Mouse (Mus musculus): Measurements from ENCODE around the gene Bad.
A peak's percentile ranks its signal among the peaks of the same experiment; 100 is the strongest.

Gene Bad

GRCm38 (mm10) chr19:6914540-6914939, 27.1 kb upstream of the Bad start:
- no peak for DNase-seq (ENCODE audit: inconsistent ontology term)

- no peak for DNase-seq (ENCODE audit: inconsistent ontology term)
Observed at GRCm38 (mm10) chr19:6915276-6915675, 26.4 kb upstream of the Bad start.

- no peak for DNase-seq (ENCODE audit: inconsistent ontology term)
Observed at GRCm38 (mm10) chr19:6916496-6916895, 25.2 kb upstream of the Bad start.

GRCm38 (mm10) chr19:6918321-6918720, 23.3 kb upstream of the Bad start:
- no peak for DNase-seq (ENCODE audit: inconsistent ontology term)

GRCm38 (mm10) chr19:6919431-6919830, 22.2 kb upstream of the Bad start:
- no peak for DNase-seq (ENCODE audit: inconsistent ontology term)

- DNase-seq (ENCODE audit: inconsistent ontology term), result no peak
Observed at GRCm38 (mm10) chr19:6919876-6920740, 21.6 kb upstream of the Bad start.

GRCm38 (mm10) chr19:6920741-6921636, 20.7 kb upstream of the Bad start:
- no peak for DNase-seq (ENCODE audit: inconsistent ontology term)

DNA sequence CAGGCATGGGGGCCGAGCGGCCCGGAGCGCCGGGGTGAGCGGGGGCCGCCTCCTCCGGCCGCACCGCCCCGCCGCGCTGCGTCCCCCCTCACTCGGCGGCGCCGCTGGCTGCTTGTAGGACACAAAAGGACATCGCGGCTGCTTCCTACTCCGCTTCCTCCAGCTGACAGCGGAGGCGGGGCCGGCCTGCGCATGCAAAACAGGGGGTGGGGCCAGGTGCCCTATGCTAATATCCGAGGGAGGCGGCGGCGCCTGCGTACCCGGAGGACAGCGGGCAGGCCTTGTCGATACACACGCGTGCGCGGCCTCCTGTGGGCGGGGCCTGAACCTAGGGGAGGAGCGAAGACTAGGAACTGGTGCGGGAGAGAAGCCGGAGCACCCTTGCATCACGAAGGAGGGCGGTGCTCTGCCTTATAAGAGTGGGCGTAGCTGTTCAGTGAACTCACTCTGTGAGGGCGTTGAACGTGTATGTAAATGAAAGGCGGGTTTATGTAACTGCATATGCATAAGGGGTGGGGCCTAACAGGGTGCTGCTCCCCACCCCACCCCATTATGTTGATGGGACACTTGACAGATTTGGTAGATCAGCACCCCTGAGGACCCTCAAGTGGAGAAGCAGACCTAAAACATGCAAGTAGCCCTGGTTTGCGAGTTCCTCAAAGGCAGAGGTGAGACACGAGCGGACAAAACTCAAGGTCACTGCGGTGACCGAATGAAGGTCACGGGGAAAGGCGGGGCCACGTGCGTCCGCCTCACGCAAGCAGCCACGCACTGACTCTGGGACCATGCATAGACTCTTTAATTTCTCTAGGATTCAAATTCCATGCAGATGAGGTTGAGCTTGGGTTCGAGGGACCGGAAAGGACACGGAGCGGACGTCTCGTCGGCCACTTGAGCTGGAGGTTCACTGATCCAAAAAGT, 19.8 kb upstream of the Bad start, which contains the start of gene Esrra:
TSS of gene Esrra (minus strand) at position 167 of the 921 bp plus-strand sequence.
- DNase-seq (ENCODE audit: inconsistent ontology term), result peak; percentile 100

GRCm38 (mm10) chr19:6922901-6923735, 18.5 kb upstream of the Bad start:
- DNase-seq (ENCODE audit: inconsistent ontology term), result no peak

DNA sequence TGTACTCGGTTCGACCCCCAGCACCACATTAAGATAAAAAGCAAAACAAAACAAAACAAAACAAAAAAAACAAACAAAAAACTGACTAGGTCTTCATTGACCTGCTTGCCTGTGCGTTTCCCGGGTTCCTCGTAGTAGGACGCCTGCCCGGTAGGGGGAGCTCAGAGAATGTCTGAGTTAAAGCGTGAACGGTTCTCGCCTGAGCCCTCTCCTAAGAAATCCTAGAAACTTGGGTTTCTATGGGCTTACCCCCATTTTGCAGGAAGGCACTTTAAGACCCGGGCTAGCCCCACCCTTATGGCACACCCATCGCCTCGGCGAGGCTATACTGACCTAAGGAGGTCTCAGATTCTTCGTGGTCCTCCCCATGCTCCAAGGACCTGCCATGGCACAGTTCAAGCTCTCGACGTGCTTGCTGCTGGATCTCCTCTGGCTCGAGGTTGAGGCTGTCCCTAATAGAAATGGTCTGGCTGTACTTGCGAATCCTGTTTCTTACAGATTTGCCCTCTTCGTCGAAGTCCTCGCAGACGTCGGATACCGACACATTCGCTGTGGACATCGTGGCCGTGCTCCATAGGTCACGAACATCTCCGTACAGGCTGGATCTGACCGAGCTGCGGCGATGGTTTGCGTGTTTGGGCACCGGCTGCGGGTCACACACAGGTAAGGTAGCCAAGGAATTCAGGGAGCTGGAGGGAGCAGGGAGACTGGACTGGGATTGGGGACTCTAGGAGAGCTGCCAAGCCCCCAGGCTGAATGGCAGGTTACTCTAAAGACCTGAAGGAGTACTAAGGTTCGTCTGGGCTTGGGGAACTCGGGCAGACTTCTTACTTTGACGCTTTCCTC, 17.0 kb upstream of the Bad start:
- peak; percentile 66 for DNase-seq (ENCODE audit: inconsistent ontology term)

GRCm38 (mm10) chr19:6925307-6925573, 16.4 kb upstream of the Bad start, which contains the start of gene Catsperz:
Gene Catsperz (minus strand): TSS chr19:6925380.
- no peak for DNase-seq (ENCODE audit: inconsistent ontology term)

GRCm38 (mm10) chr19:6925611-6926329, 15.9 kb upstream of the Bad start:
- no peak for DNase-seq (ENCODE audit: inconsistent ontology term)

DNA sequence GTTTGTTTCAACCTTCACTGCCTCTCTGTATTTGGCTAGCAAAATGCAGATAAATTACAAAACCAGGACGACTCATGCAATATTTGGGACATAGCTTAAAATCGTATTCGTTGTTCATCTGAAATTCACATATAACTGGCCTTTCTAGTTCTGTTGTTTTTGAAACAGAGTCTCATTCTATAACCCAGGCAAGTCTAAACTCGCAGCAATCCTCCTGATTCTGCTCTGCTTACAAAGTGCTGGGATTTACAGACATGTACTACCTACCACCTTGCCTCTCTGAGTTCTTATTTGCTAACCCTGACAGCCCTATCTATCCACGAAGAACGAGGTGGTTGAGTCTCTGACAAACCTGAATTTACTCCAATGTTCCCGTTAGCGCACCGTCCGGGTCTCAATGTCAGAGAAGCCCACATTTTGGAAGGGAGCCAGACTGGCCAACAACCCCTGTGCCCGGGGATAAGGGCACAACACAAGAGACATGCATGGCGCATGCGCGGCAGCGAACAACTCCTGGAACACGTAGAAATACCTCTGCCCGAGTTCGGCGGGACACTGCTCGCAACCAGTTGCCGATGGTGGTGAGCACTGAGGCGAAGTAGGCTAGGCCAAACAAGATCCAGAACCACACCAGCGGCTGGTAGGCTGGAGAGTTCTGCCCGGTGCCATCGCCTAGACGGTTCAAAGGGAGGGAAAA, 15.0 kb upstream of the Bad start:
- DNase-seq (ENCODE audit: inconsistent ontology term), result no peak

DNA sequence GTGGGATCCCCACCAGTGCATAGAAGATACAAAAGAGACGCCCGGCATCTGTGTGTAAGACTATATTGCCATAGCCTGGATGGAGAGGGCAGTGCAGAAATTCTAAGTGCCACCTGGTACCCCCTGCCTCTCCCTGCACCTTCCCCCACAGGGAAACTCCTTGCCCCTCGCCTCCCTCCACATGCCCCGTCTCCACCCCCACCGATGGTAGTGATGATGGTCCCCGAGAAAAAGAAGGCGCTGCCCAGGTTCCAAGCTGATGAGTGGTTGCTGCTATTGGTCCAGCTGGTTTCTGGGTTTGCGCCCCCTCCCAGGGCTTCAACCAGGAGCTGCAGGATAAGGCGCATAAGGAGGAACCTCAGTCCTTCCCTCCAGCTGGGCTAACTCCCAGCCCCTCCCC, 13.6 kb upstream of the Bad start:
- DNase-seq (ENCODE audit: inconsistent ontology term), result no peak

GRCm38 (mm10) chr19:6931002-6931401, 10.7 kb upstream of the Bad start:
- DNase-seq (ENCODE audit: inconsistent ontology term), result no peak

GRCm38 (mm10) chr19:6932018-6932417, 9.6 kb upstream of the Bad start:
- no peak for DNase-seq (ENCODE audit: inconsistent ontology term)

DNA sequence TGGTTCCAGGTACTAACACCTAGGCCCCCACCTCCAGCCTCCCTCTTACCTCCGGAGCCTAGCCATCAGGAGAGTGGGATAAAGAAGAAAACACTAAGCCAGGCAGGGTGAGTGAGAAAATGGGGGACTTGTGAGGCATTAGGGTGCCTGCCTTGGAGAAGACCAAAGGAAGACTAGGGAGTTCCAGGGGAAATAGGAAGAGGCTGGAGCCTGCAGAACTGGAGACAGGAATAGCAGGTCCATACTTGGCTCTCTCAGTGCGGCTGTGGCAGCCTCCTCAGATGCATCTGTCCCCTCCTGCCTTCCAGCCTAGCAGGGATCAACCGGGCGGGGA, 8.6 kb upstream of the Bad start:
- DNase-seq (ENCODE audit: inconsistent ontology term), result no peak

DNA sequence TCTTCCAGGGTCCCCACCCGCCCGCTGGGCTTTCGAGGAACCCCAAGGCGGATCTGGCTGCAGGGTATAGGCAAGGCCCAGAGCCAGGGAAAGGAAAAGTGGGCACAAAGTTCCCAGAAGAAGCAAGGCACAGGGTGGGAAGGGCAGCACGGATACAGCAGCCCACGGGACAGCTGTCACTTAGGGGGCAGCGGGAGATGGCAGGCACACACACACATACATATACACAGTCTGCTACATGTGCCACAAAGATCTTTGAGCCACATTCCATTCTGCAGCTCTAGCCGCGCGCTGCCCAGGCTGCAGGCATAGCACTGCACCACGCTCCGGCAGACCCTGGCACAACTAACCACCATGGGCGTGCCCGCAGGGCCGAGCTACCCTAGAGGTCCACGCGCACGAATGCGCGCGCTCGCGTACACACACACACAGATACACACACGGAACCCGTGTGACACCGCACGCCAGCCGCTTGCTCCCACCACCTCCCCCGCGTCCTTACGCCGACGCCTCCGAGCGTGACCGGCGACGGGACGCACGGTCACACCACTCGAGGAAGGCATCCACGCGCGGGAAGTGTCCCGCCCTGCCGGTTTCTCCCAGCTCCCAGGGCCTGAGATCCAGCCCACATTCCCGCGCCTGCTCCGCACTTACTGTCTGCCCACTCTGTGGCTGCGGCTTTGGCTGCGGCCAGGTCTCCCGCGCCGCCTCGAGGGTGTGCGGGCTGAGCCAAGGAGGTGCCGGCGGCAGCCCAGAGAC, 8.0 kb upstream of the Bad start:
- DNase-seq (ENCODE audit: inconsistent ontology term), result no peak
